Comparison of ENCODE assay signal across 13 mouse cellular contexts in the genomic region with DNA sequence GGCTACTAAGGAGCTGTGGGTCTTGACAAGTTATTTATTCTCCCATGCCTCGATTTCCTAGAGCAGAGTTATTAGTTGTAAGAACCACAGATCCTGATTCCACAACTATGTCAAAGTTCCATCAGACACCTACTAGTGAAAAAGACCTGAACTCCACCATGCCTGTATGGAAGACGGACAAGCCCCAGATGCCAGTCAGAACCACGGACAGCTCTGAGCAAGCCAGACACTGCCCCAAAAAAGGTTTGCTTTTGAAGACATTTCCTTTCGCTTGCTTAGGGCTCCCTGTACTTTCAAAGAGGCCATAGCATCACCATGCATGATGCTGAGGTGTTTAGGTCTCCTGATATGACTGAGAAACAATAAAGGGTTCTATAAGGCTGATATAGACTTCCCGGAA.
DNase-seq lines count a peak whose midpoint lies in the region; ATAC-seq and TF ChIP-seq lines count a peak whose summit lies in the region.
"Had no signal": no experiment of that assay in that cellular context is flagged by ENCODE, and none has a peak within 500 bp of the region (broad histone marks: within the 10 kb centered on the region; RNA-seq: fewer than 3 reads in every experiment).

No protein-coding gene starts in this region.

- 41% methylated on average over 5 of the region's 5 CpGs for WGBS in liver, embryonic 12.5 days (ENCODE audit: insufficient replicate concordance)
- WGBS in limb, embryonic 14.5 days: 48% methylated on average over 5 of the region's 5 CpGs

- no peaks in the 10 kb centered on the region for H3K36me3 ChIP-seq in liver, embryonic 12.5 days
- no peaks in the 10 kb centered on the region for H3K36me3 ChIP-seq in limb, embryonic 14.5 days (ENCODE audit: control insufficient read depth, insufficient read depth, low read length)

- DNase-seq in adrenal gland, postnatal 10 days: peak; percentile 37
- DNase-seq in adrenal gland, adult 18-20 months (ENCODE audit: low spot score in 2 of 2): no peak
- peak; percentile 16 for DNase-seq in liver
- peak; percentile 58 for DNase-seq in embryo, embryonic 10 days (ENCODE audit: low spot score)
- peak; percentile 34 for DNase-seq in limb, embryonic 14.5 days (ENCODE audit: low spot score)
- DNase-seq in thymus, postnatal 14 days: no peak
- DNase-seq: cerebellum, postnatal 10 days; gastrocnemius, postnatal 36 days; right cerebral cortex, postnatal 25 days had no signal

- no peak overlapping the region for H3K4me3 ChIP-seq in liver, embryonic 12.5 days
- H3K4me3 ChIP-seq in limb, embryonic 14.5 days (replicated peaks; ENCODE audit: low read length): no peak overlapping the region

- H3K27me3 ChIP-seq in liver, embryonic 12.5 days (replicated peaks): no peaks in the 10 kb centered on the region
- H3K27me3 ChIP-seq in limb, embryonic 14.5 days (ENCODE audit: control insufficient read depth, insufficient read depth, low read length): no peaks in the 10 kb centered on the region

- H3K4me2 ChIP-seq in liver, embryonic 12.5 days: no peak overlapping the region
- no peak overlapping the region for H3K4me2 ChIP-seq in limb, embryonic 14.5 days (replicated peaks; ENCODE audit: low read depth, low read length, severe bottlenecking)

- no peaks in the 10 kb centered on the region for H3K9me3 ChIP-seq in liver, embryonic 12.5 days (replicated peaks)
- no peaks in the 10 kb centered on the region for H3K9me3 ChIP-seq in limb, embryonic 14.5 days (ENCODE audit: control insufficient read depth, low read length)

- no peaks in the 10 kb centered on the region for H3K4me1 ChIP-seq in liver, embryonic 12.5 days
- H3K4me1 ChIP-seq in limb, embryonic 14.5 days (ENCODE audit: control insufficient read depth, insufficient read depth, low read length): no peaks in the 10 kb centered on the region

- no peak for TF ChIP-seq POLR2A in limb, embryonic 14.5 days (IDR thresholded peaks at IDR 0.05; ENCODE audit: borderline replicate concordance, extremely low read depth, insufficient read depth, insufficient read length)

- no peak for ATAC-seq in liver, embryonic 12.5 days
- no peak for ATAC-seq in limb, embryonic 14.5 days (ENCODE audit: low FRiP score, low read depth)
- no peak for ATAC-seq in erythroblast, adult 5-6 weeks (replicated peaks; ENCODE audit: low FRiP score, poor library complexity, severe bottlenecking)
- ATAC-seq: inflammation-experienced regulatory T-cells, adult 6 months had no signal

- no peak overlapping the region for H3K27ac ChIP-seq in liver, embryonic 12.5 days
- no peak overlapping the region for H3K27ac ChIP-seq in limb, embryonic 14.5 days (replicated peaks; ENCODE audit: low read depth, low read length)
- H3K27ac ChIP-seq: liver, embryonic 14.5 days had no signal

- H3K9ac ChIP-seq in liver, embryonic 12.5 days: no peak overlapping the region
- no peak overlapping the region for H3K9ac ChIP-seq in limb, embryonic 14.5 days (ENCODE audit: low read depth, low read length, severe bottlenecking)
- H3K9ac ChIP-seq: liver, embryonic 14.5 days had no signal

Comparison
In these comparisons a context has a peak if more than half of its experiments do, and no peak if none do; other contexts are left out.
1. DNase-seq: peak in adrenal gland, postnatal 10 days (single experiment), liver (single experiment), embryo, embryonic 10 days (single experiment) and limb, embryonic 14.5 days (single experiment); none in adrenal gland, adult 18-20 months (0 of 2) and thymus, postnatal 14 days (single experiment).